Mouse (Mus musculus) testis, postnatal 14 days (tissue): ENCODE measurements at regions not wholly inside any gene's neighbourhood (a gene's known extent, or its start where the extent isn't known, plus 50 kb on each side); places are given as distances from the start of the nearest gene placed in this dataset.
"Not testable (repeated sequence)": the region's sequence is repeated elsewhere in the genome, so short reads cannot be mapped to it uniquely, and the experiment has no call there.

Source experiments
- DNase-seq: peaks from one replicate; pipeline ENCODE4 v3.0.0; 2021; ENCODE audit warnings: low spot score

DNA sequence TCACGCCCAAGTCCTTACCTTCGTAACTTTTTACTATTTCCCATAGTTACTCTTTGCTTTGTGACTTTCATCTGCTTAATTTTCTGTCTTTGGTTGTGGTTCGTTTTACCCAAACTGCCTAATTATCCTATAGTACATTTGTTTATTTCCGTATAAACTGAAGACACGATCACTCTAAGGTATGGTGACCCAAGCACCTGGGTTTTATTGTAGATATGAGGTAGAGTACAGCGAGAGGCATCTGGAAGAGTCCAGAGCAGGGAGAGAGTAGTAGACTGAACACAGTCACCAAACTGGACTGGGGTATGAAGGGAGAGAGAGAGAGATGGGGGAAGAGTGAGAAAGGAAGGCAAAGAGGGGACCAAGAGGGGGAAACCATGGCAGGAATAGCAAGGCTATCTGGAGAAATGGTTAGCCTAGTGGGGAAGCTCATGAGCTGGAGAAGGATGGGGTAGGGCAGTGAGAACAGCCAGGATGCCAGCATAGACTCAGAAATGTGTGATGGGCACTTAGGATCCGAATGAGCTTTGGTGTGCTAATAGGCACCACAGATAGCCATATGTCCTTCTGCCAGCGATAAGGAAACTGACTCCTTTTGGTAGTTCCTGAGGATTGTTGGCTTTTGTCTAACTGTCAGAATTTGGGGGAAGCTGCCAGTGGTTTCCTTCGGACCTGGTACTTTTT is 197.9 kb upstream of the Hs6st1 start:
- no peak for DNase-seq

DNA sequence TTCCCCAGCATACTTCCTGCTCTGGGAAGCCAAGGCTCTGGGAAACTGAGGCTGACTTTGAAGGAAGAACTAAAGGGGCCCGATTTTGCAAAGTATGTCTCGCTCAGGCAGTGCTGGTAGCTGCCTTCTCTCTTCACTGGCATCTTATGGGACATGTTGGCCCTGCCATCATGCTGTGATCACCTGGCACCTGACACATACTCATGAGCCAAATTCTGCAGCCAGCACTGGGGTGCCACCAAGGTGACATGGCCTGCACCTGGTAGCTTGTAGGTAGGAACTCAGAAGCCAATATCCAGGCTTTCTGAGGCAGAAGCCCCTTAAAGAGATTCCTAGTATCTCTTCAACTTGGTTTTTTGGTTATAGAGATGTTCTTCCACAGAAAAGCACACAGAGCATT is 195.2 kb upstream of the Hs6st1 start:
- DNase-seq, result no peak

DNA sequence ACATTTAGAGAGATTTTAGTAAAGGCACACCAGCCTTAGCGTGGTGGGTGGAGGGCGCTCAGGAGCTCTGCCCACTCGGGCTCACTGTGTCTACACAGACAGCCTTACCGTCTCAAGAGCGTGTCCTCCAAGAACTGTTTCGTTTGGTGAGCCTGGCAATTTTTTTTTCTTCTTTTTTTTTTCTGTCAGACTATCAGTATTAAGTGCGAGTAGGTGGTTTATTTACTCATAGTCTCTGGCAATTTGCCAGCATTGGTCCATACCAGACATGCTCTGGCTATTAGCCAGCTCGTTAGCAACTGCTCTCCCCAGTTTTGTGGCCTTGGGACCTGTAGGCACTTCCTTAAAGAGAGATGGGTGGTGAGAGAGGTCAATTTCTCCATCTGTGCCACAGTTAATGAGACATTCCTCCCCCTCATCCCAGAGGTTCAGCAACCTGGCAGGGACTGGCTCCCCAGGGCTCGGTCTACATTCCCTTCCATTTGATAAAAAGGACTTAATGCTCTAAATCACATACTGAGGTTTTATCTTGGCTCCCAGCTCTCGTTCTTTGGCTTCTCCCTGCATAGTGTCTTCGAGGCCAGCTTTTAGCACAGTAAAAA is 192.9 kb upstream of the Hs6st1 start:
- DNase-seq, result peak; percentile 54

DNA sequence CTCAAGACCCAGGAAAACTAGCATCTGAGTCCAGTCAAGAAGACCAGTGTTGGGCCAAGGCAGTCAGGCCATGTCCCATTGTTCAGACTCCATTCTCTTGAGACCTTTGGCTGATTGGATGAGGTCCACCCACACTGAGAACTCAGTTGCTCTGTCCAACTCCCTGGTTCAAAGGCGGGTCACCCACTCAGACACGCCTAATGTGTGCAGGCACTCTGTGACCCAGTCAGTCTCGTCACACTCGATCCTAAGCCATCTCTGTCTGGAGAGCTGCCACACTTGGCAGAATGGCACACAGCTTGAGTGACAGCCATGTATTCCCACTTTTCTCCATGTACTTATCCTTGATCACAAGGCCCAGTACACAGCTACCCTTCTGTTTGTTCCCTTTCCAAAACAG is 189.8 kb upstream of the Hs6st1 start:
- DNase-seq, result no peak

DNA sequence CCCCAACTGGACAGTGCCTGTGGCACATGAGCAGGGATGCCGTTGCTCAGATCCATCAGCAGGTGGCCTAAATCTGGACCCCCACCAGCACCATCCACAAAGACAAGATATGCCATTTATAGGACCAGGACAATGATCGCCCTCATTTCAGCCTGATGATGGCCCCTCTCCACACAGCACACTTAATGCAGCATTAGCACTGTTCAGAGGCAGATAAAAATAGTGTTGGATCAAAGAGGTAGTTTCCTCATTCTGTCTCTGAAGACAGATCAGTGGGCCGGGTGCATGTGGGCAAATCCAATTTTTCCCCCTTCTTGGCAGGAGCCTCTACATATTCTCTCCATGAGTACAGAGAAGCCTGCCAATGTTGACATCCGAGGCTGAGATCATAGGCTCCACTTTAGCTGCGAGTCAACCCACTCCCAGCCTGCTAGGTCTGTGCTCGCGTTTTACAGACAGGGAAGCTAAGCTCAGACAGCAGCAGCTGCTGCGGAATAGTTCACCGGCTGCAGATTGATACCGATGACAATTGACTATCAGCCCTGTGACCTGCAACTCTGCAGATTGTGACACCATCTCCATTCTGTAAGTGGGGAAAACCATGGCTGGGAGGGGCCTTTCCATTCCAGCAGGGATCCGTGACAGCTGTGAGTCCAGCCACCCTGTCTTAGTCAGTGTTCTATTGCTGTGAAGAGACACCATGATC is 188.7 kb upstream of the Hs6st1 start:
- DNase-seq, result no peak

DNA sequence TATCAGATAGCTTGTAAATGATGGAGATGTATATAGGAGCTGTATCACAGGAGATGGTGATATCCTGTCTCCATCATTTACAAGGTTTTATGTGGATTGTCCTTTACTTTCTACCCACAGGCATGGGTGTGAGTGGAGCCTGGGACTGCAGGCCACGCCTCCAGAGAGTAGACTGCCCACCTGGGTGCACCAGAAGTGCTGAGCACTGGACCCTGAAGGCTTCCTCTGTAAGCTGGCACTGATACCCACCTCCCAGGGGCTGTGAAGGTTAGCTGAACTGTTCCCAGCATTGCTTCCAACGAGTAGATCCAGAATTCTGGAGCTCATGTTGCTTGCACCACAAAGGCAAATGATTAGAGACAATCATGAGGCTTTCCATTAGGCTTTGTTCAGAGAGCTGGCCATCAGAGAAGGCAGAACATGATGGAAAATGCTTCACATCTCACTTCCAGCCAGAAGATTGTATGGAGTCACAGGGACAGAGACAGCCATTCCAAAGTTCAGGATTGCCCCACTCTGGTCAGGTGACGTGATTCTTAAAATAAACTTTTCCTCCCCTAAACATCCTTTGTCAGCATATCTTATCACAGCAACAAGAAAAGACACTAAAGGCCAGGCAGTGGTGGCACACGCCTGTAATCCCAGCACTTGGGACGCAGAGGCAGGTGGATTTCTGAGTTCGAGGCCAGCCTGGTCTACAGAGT is 187.5 kb upstream of the Hs6st1 start:
- DNase-seq, result no peak

DNA sequence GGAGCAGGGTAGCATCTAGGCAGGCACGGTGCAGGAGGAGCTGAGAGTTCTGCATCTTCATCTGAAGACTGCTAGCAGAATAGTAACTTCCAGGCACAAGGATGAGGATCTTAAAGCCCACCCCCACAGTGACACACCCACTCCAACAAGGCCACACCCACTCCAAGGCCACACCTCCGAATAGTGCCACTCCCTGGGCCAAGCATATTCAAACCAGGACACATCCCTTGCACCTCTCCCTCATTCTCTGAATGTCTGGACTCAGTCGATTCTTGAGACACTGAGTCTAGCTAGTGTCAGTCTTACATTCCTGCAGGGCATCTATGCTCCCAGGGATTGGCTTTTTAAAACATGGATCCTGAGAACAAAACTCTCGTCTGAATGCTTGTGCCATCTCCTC is 186.7 kb upstream of the Hs6st1 start:
- DNase-seq, result no peak

DNA sequence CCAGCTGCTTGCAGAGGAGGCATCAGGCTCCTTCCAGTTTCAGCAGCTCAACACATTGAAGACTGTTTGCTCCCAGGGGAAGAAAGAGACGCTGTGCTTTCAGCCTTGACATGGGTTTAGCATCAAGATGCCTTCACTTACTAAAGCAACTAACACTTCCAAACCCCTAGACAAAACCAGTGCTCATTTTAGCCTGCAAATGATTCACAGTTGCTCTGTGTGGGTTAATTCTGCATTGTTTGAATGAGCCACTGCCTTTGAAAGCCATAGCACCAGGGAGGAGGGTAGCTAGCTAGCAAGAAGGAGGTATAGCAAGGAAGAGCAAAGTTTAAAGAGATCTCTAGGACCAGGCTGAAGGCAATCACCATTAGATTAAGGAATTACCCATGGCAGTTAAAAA is 186.1 kb upstream of the Hs6st1 start:
- DNase-seq, result no peak

DNA sequence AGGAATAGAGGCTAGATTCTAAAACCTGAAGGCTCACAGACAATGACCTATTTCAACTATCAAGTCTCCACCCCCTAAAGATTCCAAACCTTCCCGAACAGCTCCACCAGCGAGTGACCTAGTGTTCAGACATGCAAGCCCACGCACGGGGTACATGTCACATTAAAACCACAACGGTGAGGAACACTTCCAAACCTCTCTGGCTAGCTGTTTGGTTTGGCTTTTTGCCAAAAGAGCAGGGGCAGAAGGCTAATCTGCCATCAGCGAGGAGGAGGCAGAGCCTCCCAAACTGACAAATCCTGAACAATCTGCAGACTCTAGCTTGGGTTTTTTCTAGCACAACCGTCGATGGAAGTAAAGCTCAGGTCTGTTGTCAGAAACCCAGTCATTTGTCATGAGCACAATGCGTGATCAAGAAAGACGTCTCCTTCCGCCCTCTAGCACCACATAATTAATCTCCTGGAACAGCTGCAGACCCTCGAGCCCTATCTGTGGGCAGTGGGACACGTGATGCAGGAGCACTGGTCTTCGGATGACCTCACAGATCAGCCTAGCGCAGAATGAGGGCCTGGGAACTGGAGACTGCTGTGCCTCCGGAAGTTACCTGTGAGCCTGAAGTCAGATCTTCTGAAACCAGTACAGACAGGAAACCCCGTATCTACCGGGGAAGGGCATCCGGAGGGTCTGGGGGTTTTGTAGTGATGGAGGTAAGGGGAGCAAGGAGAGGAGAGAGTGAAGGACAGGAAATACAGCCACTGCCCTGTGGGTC is 178.3 kb upstream of the Hs6st1 start:
- DNase-seq, result no peak

DNA sequence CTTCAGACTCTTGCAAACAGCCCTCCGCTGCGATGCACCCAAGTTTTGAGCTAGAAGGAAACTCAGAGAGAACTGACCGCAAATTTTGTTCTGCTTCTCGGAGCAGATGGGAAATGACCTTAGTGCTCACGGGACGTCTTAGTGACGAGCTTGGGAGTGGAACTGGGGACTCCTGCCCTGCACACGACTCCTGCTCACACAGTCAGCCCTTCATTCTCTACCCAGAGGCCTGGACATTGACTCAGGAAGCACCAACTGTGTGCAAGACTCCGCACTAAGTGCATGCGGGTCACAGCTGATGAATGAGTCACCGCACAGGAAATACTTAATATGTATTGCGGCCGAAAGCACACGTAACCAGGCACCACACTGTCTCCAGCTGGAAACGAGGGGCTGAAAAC is 177.7 kb upstream of the Hs6st1 start:
- DNase-seq, result no peak

DNA sequence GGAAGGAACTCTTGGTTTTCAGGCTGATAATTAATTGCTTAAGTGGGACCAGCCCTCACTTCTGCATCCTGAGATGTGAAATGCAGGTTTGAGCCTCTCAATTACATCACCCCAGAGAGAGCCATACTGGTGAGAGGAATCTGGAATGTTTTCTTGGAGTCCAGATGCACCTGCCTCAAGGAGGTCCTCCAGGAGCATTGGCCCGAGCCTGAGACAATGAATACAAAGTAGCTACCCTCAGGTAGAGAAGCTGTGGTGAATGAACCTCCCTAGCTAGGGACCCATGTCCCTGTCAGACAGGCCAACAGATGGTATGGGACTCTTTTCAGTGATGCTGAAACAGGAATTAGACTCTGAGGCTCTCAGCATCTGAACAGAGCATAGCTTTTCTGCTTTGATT is 168.7 kb upstream of the Hs6st1 start:
- peak; percentile 56 for DNase-seq

DNA sequence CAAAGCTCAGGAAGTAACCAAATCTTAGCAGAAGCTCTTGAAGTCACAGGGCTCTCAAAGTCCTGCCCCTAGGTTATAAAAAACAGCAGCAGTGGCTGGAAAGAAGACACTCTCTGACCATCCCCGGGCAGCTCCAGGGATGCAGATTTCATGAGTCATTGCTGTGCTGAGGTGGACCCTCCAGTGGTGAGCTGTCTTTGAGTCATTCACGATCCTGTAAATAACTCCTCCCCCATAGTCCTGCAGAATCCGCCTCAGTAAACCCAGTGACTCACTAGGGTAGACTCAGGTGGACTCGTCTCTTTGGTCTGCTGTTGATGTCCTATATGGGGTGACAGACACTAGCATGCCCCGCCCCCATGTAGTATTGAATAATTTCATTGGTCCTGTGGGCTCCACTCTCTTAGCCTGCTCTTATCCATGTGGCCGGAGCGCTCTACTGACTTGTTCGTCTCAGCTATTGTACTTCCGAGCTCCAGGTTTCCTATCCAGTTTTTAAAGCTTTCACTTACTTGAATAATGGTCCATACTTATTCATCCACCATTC is 164.1 kb upstream of the Hs6st1 start:
- no peak for DNase-seq

DNA sequence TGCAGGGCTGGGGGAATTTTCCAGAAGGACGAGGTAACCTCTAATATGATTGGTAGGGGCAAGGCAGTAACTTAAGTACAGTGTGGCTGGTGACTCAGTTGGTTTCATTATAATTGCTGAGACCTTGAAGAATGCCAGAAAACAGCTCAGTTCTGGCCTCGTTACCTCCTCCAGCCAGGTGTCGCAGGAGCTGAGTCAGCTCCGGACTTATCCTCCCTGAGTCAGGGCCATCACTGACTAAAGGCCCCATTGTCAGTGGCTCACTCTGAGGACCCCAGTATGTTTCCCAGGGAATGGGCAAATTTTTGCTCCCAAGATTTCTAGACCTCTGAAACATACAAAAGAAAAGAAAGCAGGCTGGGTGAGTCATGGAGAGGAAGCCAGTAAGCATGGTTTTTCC is 154.6 kb upstream of the Hs6st1 start:
- DNase-seq, result no peak

DNA sequence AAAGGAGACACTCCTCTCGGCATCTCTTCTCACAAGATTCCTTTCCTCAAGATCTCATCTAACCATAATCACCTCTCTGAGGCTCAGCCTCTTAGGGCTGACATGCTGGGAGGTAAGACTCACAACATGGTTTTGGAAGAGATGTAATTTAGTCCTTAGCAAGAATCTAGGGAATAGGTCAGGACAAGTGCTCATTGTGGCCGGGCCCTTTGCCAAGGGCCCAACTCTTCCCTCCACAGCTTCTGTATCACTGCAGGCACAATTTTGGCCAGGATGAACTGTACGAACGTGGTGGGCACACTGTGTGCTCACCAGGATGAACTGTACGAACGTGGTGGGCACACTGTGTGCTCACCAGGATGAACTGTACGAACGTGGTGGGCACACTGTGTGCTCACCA is 154.0 kb upstream of the Hs6st1 start:
- not testable (repeated sequence) for DNase-seq

DNA sequence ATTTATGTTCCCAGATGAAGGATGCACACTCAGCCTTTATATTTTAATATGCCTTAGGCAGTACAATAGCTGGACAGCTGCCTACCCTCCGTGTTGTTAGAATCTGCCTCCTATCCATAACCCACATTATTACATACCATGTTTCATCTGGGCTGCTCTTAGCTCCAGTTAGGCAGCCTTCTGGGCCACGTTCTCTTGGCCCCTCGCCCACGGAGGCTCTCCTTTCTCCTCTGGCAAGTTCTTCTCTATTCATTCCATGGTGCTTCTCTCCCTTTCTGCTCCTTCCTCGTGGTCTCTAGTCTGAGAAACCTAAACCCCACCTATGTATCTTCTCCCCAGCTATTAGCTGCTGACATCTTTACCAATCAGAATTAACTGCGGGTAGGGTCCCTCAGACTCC is 152.7 kb upstream of the Hs6st1 start:
- no peak for DNase-seq

DNA sequence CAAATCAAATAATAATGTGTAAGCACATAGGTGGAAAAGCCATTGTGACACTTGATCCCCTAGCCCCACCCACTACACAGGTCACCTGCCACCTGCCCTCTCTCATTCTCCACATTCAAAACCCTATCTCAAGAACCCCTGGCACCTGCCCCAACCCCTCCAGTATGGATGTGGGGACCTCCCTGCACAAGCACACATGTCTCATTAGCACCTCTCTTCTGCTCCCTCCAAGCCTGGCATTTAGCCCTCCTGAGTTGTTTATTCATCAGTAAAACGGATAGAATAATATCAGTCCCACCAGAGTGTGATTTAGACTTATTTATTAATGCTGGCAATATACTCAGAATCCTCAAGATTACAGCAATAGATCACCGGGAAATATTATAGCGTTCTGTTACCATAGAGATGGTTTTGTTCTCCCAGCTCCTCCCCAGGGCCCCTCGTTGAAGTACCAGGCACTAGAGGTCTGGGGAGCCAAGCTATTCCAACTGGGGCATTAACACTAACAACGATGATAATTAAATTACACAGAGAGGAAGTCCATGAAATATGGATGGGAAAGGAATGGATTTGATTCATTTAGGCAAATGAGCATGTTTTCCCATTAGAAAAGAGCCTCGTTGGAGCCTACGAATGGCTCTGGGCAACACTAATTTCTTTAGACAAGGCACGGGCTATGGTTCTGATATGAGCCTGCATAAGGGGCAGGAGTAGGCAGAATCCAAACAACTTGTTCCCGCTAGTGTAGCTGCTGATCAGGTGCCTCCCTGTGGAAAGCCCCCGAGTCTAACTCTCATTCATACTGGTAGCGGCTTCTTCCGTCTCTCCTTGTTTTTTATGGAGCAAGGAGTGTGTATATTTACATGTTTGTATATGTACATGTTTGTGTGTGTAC is 148.1 kb upstream of the Hs6st1 start:
- no peak for DNase-seq

DNA sequence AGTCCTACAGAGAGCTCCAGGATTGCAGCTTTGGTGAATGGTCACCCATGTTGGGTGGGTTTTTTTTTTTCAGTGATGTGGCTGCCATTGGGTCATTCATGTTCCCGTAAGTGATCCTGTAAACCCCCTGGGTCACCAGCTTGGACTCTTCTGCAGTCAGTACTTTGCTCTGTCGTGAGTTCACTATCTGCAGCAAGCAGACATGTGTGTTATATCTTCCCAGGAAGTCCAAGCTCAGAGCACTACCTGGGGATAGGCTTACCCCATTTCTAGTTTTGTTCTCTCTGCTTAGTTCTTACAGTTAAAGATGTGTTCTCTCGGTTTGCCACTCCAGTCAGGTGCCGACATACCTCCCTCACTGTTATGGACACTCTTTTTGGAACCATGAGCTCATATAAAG is 143.4 kb upstream of the Hs6st1 start:
- no peak for DNase-seq

DNA sequence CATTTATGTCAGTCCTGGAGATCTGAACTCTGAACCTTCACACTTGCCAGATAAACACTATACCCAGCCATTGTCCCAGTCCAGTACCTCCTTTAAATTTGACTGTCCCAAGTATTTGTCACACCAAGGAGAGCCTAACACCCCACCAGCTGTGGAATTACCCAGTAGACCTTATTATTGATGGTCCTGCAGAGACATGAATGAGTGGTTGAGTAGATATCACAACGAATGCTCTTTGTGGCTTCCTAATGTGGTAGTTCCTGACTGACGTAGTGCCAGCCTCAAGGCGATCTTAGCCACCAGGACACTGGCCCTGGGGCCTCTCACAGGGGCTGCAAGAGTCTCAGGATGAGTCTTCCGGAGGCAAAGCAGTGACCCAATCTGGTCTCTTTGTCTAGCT is 142.9 kb upstream of the Hs6st1 start:
- DNase-seq, result no peak

DNA sequence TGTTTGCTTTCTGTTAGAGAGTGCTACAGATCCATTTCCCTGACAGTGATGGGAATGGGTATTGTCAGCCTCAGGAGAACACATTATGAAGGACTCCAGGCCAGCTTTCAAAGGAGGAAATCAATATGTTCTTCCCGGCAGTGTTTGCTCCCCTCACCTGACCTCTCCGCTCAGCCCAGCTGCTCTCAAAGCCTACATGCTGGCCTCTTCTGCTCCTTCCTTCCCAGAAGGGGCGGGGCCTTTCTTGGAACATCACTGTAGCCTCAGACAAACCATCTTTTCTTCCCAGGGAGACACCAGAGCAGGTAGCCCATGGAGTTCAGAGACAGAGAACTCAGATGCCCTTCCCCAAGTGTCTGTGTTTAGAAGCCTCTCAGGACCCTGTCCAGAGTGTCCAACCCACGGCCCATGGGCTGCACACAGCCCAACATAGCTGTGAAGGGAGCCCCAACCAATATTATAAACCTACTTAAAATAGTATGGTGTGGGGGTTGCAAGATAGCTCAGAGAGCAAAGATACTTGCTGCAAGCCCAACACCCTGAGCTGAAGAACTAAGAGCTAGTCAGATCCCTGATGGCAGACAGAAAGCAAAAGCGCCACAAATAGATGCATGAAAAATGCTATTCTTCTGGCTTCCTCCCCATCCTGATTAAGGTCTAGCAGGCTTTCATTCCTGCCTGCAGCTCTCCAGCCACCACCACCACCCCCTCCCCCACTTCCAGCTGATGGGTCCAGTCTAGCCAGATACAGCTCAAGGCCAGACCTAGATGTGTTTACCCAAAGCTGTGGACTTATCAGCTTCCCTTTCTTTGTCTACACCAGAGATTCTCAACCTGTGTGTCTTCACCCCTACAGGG is 141.8 kb upstream of the Hs6st1 start:
- peak; percentile 49 for DNase-seq

DNA sequence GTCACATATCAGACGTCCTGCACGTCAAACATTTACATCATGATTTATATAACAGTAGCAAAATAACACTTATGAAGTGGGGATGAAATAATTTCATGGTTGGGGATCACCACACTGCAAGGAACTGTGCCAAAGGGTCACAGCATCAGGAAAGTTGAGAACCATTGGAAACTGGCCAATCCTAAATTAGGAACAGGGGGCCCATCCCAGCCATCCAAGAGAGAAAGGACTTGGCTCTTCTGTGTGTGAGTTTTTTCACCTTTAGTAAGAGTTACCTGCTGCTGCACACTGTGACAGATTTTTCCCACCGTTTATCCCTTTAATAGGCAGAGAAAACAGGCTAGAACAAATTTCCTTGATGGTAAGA is 141.2 kb upstream of the Hs6st1 start:
- no peak for DNase-seq
